Mouse (Mus musculus): Measurements from ENCODE around the gene Zfand4. TPM values are rescaled to one million over a fixed set of nuclear protein-coding genes. Genes with fewer than 3 reads are reported as not detected.

The Zfand4 gene
- 6.5 and 7.3 TPM in 2 replicates for polyA plus RNA-seq (2012; rRNA removed)

DNA sequence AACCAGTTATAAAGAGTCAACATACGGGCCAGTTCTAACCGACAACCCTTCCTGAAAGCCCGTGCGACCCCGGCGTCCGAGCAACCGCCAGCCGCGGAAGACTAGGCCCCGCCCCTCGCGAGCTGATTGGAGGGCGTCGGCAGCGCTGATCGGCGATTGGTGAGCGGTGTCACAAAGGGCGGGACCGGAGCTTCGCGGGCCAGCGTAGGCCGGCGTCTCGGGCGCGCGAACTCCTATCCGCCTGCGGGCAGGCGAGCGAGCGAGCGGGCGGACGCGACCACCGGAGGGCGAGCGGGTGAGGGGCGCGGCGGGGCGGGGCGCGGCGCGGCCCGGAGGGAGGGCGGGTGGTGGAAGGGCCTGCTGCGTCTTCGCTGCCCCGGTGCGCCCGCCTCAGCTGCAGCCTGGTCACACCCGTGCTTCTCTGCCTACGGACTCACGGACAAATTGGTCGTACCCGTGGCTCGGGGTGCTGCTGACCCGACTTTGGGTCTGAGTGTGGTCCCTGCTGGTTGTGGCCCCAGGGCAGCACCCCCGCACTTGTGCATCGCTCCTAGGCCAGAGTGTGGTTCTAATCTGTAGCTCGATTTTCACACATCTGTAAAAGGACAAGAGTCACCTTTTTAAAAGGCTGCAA, at the start of gene Zfand4:
Gene Zfand4 (plus strand): TSS at position 205 of the 634 bp plus-strand sequence.

DNA sequence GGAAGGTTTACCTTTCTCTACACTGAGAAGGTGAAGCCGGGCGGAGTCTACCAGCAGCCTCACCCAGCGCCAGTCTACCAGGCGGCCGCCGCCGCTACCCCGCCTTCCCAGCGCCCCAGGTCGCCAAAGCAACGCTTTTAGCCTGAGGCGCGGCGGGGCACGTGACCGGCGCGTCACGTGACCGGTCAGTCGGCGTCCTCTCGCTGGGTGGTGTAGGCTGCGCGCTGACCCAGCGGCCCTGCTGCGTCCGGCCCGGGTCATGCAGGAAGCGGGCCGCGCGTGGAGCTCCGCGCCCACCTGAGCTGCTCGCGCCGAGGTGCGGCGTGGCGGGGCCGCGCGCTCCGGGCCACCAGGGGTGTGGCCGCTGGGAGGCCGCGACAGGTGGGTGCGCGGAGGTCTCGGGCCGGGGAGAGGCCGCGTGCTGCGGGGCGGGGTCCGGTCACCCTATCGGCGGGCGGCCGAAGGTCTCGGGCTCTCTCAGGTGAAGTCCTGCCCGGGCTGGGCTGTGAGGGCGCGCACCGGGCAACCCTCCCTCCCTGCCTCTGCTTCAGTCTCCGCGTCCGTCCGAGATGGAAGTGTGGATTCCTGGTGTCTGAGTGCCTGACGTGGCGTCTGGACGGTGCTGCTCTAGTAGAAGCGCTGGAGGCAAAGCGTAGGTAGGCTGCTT, 73.9 kb downstream of the Zfand4 start, which contains the start of gene March8:
Gene March8 (plus strand): TSS at position 190 of the 667 bp plus-strand sequence.

Other genes starting within 250 kb of the Zfand4 start
- gene Tmcc1, start 70.7 kb upstream of the Zfand4 start, polyA plus RNA-seq (2012; rRNA removed): 49.0 and 49.8 TPM in 2 replicates
- gene Washc2, start 56.2 kb upstream of the Zfand4 start, polyA plus RNA-seq (2012; rRNA removed): 104 and 105 TPM in 2 replicates
- gene March8, start 73.8 kb downstream of the Zfand4 start, polyA plus RNA-seq (2012; rRNA removed): 112 and 125 TPM in 2 replicates
- gene Alox5, start 197.0 kb downstream of the Zfand4 start, polyA plus RNA-seq (2012; rRNA removed): 0.30 and 0.45 TPM in 2 replicates
- not detected in 2 replicates for gene Olfr211, start 224.9 kb downstream of the Zfand4 start, polyA plus RNA-seq (2012; rRNA removed)
- 0.04 and 0.08 TPM in 2 replicates for gene Olfr212, start 242.3 kb downstream of the Zfand4 start, polyA plus RNA-seq (2012; rRNA removed)